Mouse (Mus musculus) embryonic fibroblast, embryonic 13.5 days (primary cell): ENCODE measurements around the gene Slc22a17. TPM values are rescaled to one million over a fixed set of nuclear protein-coding genes. Genes with fewer than 3 reads are reported as not detected.

Experiments used
- H3K27ac ChIP-seq: 2 replicates; pipeline ENCODE4 v1.5.1; 2012; ENCODE audit warnings: low read length, control low read depth, inconsistent platforms; ENCODE audit not compliant: insufficient read depth
- H3K4me1 ChIP-seq: 2 replicates; pipeline ENCODE4 v1.6.1; 2011; ENCODE audit warnings: low read length; ENCODE audit not compliant: control insufficient read depth, insufficient read depth
- H3K4me3 ChIP-seq: 2 replicates; pipeline ENCODE4 v1.5.1; 2011; ENCODE audit warnings: mild to moderate bottlenecking, control low read depth, low read length; ENCODE audit not compliant: insufficient read depth
- CTCF ChIP-seq: IDR thresholded peaks from 2 replicates; pipeline ENCODE4 v1.5.1; 2011; ENCODE audit warnings: mild to moderate bottlenecking, control low read depth, low read length, moderate library complexity, borderline replicate concordance; ENCODE audit not compliant: insufficient read depth
- POLR2A ChIP-seq: IDR thresholded peaks from 2 replicates; pipeline ENCODE4 v1.6.1; 2011; ENCODE audit warnings: low read depth, mild to moderate bottlenecking, control low read depth, low read length, moderate library complexity
- polyA plus RNA-seq: library from polyadenylated mRNA; stranded (reverse); fragments of >200 nt; gene quantifications from 2 replicates; pipeline ENCODE4 v1.2.4, GENCODE M21; 2011; ENCODE audit warnings: low read depth; ENCODE audit not compliant: missing spikeins, insufficient read length

Slc22a17 gene
- polyA plus RNA-seq, 1 experiment: 20.9 TPM

- no peak for TF ChIP-seq POLR2A
- TF ChIP-seq CTCF: no peak
- H3K4me1 ChIP-seq: no peaks in the 10 kb centered on the region
- no peak overlapping the region for H3K27ac ChIP-seq
- no peak overlapping the region for H3K4me3 ChIP-seq
These were observed 9.3 kb downstream of the Slc22a17 start for GRCm38 (mm10) chr14:54903641-54904040.

- Histone ChIP-seq H3K27ac (no peak overlapping the region), H3K4me1 (peaks cover 3% of the 10 kb centered on the region; the same call in 1 of the 2 replicates)
- TF ChIP-seq POLR2A: 0 out of 2 replicates have a peak, but pooled peaks have one; percentile 10
- TF ChIP-seq CTCF: no peak
These were observed 12.5 kb downstream of the Slc22a17 start for GRCm38 (mm10) chr14:54900383-54900782.

GRCm38 (mm10) chr14:54897445-54897844 lies 15.5 kb downstream of the Slc22a17 start:
- H3K4me3 ChIP-seq: no peak overlapping the region
- peaks cover 3% of the 10 kb centered on the region for H3K4me1 ChIP-seq
- H3K27ac ChIP-seq: no peak overlapping the region
- TF ChIP-seq CTCF (no peak), POLR2A (no peak)

More at GRCm38 (mm10) chr14:54900383-54900782, 12.5 kb downstream of the Slc22a17 start:
- no peak overlapping the region for H3K4me3 ChIP-seq

- peak overlapping the region; percentile 74 for H3K27ac ChIP-seq
- H3K4me3 ChIP-seq: peak overlapping the region; percentile 85
- TF ChIP-seq CTCF: no peak
- peak; percentile 18; the same call in 1 of the 2 replicates for TF ChIP-seq POLR2A
- peaks cover 3% of the 10 kb centered on the region for H3K4me1 ChIP-seq
These were observed 18.4 kb downstream of the Slc22a17 start for GRCm38 (mm10) chr14:54894296-54895151.

- TF ChIP-seq POLR2A: peak; percentile 77
- TF ChIP-seq CTCF: no peak
- Histone ChIP-seq H3K4me3 (peak overlapping the region; percentile 34; the same call in 1 of the 2 replicates), H3K4me1 (peaks cover 3% of the 10 kb centered on the region), H3K27ac (peak overlapping the region; percentile 29; the same call in 1 of the 2 replicates)
These were observed 19.2 kb downstream of the Slc22a17 start for GRCm38 (mm10) chr14:54893651-54894181.

GRCm38 (mm10) chr14:54892200-54892599 lies 20.7 kb downstream of the Slc22a17 start, which contains the start of gene Pabpn1:
Gene Pabpn1 (plus strand): TSS chr14:54892500.
- peak within 1 kb of the TSS; percentile 34; the same call in 1 of the 2 replicates for H3K4me3 ChIP-seq
- no peak for TF ChIP-seq POLR2A
- no peak for TF ChIP-seq CTCF
- H3K4me1 ChIP-seq: peaks cover 1% of the 10 kb centered on the region
- H3K27ac ChIP-seq: peak within 1 kb of the TSS; percentile 29; the same call in 1 of the 2 replicates

GRCm38 (mm10) chr14:54885309-54885708 lies 27.6 kb downstream of the Slc22a17 start:
- TF ChIP-seq POLR2A (no peak), CTCF (no peak)
- Histone ChIP-seq H3K27ac (no peak overlapping the region), H3K4me3 (peak overlapping the region; percentile 97; the same call in 1 of the 2 replicates), H3K4me1 (peaks cover 14% of the 10 kb centered on the region)

GRCm38 (mm10) chr14:54884022-54884712 lies 28.8 kb downstream of the Slc22a17 start:
- TF ChIP-seq POLR2A (no peak), CTCF (no peak)

GRCm38 (mm10) chr14:54883154-54884021 lies 29.5 kb downstream of the Slc22a17 start, which contains the start of the genes Bcl2l2 and Gm20521:
Gene Bcl2l2 (plus strand): TSS chr14:54883377.
Gene Gm20521 (plus strand): TSS chr14:54883441.
- H3K4me1 ChIP-seq: peaks cover 14% of the 10 kb centered on the region
- H3K4me3 ChIP-seq: peak within 1 kb of the TSS; percentile 97
- TF ChIP-seq POLR2A (peak; percentile 93), CTCF (no peak)
- peak within 1 kb of the TSS; percentile 94 for H3K27ac ChIP-seq

More at GRCm38 (mm10) chr14:54884022-54884712, 28.8 kb downstream of the Slc22a17 start:
- Histone ChIP-seq H3K4me1 (peaks cover 14% of the 10 kb centered on the region), H3K4me3 (peak overlapping the region; percentile 97), H3K27ac (peak overlapping the region; percentile 94)
